Mouse (Mus musculus): ENCODE data around the gene Prss45.

- no peak for TF ChIP-seq CTCF (conservative IDR thresholded peaks at IDR 0.05; ENCODE audit: insufficient read depth, insufficient read length, low read depth, low read length)
- TF ChIP-seq POLR2A (IDR thresholded peaks at IDR 0.05; ENCODE audit: low read depth, low read length) = no peak
These were observed 7.0 kb downstream of the Prss45 start for GRCm38 (mm10) chr9:110841438-110841837.

All from kidney, adult 2 months (tissue).